Mouse (Mus musculus): ENCODE results near the gene Gm973.
"Not testable (repeated sequence)": the region's sequence is repeated elsewhere in the genome, so short reads cannot be mapped to it uniquely, and the experiment has no call there.

The Gm973 gene

DNA sequence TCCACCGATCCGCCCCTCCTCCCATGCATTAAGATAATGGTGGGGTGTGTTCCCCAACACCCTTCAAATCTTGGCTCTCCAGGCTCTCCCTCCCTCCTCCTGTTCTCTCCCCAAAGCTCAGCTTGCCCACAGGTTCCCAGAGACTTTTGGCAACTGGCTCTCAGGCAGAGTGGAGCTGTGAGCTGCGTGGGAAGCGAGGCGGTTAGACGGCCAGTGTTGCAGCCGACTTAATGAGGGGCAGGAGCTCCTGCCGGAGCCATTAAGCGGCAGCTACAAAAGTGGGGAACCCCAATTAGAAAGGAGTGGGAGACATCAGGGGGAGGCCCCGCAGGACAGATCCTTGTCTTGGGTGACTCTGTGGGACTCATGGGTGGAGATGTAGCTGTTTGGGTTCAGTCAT, 76.3 kb downstream of the Gm973 start:
- peak; percentile 69 for DNase-seq

DNA sequence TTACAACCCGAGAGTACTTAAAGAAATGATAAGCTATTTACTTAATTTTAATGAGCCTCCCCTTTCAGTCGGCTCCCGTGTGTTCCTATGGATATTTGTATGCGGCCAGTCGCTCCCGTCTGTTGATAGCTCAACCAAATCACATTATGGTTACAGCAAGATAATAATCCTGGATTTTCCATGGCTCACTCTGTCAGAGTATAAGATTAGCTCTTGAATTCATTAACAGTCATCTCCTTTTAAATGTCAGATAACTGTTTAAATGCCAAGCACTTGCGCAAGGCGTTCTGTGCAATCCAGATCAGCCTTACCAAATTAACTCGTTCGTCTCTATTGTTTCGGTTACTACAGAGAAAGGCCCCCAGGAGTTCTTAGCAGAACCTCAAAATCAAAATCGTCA, 76.8 kb downstream of the Gm973 start:
- DNase-seq = peak; percentile 61

DNA sequence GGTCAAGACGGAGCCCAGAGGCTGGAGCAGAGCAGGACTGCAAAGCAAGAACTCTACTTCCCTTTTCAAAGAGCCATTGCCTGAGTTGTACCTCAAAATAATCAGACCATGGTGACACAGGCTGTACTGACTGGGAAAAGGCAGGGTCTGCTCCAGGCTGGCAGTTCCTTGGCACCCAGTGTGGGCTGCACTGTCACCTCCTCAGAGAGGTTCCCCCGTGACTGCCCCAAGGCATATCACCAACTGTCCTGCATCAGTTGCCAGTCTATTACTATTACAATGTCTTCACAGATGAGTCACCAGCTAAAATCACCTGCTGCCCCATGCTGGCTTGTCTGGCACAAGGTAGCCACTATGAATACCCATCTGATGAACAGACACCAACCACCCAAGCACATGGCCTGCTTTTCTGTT, 77.6 kb downstream of the Gm973 start:
- no peak for DNase-seq

DNA sequence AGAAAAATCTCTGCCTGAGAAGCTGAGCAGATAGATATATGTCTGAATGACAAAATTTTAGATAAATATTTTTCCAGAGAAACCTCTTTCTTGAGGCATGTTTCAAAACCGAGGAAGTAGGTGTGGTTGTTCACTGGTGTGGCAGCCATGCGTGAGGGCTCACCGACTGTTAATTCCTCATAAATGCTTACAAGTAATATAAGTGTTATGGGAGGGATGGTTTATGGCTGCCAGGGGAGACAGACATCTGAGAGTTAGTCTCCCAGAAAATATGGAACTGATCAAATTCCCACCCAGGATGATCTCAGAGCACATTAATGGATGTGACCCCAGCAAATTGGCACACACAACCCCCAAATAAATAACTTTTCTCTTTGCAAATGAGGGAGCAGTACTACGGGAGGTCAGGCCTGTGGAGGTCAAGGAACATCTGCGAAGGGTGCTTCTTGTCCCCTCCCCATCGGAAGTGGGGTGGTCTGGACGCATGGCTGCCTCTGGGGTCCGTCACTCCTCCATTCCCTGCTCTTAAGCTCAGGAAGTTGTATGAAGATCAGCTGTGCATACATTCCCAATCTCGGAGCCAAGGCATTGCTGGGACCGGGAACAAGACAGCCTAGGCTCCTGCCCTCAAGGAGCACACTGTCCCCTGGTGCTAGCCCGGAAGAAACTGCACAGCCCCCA, 78.7 kb downstream of the Gm973 start:
- no peak for DNase-seq

DNA sequence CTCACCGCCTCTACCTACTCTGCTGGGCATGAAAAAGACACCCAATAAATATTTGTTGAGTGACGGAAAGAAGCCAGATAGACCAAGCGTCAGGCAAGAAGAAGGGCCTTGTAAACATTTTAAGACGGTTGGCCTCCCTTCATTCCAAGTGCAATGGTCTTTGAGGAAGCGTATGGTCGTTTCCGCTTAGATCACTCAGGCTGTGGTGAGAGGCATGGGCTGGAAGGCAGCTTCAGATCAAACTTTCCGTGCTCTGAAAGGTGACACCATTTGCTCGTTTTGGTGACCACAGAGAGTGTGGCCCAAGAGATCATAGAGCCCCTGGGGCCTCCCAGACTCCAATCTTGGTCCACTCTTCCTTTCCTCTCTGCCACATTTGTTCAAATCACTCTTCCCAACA, 79.5 kb downstream of the Gm973 start:
- DNase-seq = no peak

DNA sequence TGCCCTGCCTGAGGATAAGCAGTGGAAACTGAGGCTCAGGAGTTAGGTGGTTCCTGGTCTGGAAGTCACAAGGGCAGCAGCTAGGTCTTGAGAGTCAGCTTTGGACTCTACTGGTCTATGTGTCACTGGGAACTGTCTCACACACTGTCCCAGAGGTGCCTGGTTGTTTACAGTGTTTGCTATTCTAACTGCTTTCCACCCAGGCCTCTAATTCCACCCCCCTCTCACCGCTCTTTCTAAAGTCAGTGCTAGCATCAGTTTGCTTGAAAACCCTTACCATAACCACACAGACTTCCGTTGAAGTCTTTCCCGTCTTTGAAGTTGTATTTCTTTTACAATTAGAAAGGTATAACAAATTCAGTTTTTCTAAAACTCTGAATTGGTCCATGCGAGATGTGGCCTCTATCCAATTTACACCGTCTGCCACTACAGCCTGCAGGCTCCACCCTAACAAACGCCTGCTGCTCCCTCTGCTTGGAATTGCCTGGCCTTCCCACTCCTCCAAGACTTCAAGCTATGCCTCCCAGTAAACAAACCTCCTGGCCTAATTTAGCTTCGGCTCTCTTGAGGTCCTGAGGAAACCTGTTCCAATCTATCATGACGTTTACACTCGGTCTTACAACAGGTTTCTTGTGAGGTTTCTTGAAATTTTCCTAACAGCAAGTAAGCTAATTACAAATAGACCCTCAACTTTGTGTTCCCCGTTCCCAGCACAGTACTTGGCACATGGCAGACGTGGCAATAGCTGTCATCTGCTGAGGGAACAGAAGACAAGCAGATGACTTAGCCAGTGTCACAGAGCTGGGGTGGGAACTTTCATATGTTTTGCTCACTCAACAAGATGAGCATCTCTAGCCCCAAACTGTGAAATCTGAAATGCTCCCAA, 86.7 kb downstream of the Gm973 start:
- DNase-seq = no peak

DNA sequence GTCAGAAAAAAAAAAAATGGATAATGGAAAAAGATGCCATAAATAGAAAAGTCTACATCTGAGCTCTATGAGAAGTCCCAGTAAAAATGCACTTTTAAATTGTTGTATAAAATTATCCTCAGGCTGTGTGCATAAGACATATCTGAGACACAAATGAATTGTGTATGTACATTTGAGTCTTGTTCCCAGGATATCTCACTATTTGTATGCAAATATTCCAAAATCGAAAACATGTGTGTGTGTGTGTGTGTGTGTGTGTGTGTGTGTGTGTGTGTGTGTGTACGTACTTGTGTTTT, 87.3 kb downstream of the Gm973 start:
- DNase-seq = no peak

DNA sequence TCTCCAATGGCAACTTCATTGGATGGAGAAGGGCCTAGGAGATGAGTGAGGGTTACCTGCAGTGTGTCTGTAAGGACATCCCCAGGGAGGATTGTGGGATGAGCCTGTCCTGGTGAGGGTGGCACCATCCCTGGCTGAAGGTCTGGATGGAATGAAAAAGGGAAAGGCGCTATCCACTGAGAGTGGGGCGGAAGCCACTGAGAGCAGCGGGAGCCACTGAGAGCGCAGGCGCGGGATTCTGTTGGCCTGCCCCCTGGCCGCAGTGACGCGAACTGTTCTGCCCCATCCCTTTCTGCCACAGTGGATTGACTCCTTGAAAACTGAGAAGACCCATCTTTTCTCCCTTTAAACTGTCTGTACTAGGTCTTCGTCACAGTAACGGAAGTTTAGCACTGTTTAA, 87.8 kb downstream of the Gm973 start:
- peak; percentile 64 for DNase-seq

DNA sequence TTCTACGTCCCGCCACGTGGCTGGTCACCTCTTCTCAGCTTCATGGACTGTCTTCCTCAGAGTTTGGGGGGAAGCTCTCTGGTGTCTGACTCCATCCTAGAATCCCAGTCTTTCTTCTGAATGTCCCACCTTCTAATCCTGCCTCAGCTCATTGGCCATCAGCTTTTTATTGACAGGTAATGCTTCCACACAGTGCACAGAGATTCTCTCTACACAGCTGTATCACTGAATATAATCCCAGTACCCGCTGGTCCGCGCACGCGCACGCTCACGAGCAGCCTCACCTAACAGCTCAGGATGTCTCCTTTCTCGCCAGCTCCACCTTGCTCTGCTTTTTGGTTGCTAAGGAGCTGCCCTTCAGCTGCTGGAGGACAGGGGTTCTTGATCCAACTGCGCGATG, 90.4 kb downstream of the Gm973 start:
- DNase-seq = no peak

DNA sequence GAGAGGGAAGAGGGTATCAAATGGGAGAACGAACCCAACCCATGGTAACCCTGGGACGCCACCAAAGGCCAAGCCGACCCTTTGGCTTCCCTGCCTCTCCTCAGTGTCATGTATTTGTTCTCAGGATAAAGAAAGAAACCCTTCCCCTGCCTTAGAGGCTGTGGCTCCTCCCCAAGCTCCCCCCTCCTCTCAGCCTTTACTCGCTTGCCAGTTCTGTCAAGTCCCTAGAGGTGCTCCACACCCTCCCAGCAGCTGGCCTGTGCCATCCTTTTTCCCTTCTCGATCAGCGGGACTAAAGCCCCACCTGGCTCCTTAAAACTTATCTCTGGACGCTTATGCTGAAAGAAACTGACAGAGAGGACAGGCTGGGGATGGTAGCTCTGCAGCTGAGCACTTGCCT, 91.0 kb downstream of the Gm973 start:
- no peak for DNase-seq

DNA sequence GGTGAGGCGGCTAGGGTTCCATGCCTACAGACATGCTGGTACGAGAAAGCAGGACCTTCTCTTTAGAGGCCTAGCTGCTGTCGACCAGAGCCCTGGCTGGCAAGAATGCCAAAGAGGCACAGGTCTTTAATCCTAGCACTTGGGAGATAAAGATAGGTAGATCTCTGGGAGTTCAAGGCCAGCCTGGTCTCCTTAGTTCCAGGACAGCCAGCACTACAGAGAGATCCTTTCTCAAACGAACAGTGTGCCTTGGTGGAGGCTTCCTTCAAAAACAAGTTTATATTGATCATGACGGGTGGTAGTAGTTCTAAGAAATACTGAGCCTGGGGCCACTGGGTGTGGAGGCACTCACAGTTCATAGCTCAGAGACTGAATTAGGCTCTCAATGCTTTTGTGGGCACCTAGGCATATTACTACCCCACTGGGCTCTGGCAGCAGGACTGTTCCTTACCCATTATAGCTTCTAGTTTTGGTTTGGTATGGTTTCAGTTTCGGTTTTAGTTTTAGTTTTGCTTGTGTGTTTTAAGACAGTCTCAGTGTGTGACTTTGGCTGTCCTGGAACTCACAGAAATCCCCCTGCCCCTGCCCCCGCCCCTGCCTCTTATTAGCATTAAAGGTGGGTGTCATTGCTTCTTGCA, 92.2 kb downstream of the Gm973 start:
- no peak for DNase-seq

DNA sequence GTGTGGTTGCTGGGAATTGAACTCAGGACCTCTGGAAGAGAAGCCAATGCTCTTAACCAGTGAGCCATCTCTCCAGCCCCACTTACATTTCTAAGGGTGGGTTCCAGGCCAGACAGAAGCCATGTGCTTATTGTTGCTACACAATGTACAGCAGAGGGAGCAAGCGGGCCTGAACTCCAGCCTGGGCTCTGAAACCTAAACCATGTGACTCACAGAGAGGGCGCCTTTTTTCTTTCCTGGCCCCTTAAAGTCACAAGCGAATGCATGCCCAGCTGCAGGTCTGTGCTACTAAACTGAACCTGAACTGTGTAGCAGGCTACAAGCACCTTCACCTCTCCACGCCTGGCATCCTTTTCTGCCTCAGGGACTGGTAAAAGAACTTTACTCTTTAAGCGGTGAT, 92.9 kb downstream of the Gm973 start:
- peak; percentile 29 for DNase-seq

DNA sequence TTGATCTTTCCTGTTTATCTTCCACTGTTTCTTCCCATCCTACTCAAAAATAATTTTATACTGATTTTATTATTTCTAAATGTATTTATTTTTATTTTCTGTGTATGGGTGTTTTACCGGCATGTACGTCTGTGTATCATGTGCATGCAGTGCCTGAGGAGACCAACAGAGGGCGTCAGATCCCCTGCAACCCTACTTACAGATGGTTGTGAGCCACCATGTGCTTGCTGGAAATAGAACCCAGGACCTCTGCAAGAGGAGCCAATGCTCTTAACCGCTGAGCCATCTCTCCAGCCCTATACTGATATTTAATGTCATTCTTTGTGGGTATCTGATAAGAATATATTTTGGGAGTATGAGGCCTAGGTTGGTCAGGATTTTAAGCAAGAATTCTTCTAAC, 93.4 kb downstream of the Gm973 start:
- no peak for DNase-seq

DNA sequence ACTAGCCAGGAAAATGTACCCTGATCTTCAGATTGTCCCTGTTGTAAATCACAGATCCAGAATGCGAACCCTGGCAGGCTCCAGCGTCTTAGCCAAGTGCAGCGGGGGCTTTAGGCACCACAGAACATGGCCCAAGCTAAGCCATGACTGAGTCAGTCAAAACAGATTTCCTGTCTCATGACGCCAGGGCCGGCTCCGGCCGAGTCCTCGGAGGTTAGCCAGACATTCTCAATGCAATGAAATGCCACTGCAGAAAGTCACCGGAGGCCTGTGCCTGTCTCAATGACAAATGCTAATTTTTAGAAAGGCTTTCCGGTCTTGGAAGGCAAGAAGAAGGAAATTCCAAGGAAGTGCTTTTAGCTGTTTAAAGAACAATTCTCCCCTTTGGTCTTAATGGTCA, 93.8 kb downstream of the Gm973 start:
- DNase-seq = no peak

DNA sequence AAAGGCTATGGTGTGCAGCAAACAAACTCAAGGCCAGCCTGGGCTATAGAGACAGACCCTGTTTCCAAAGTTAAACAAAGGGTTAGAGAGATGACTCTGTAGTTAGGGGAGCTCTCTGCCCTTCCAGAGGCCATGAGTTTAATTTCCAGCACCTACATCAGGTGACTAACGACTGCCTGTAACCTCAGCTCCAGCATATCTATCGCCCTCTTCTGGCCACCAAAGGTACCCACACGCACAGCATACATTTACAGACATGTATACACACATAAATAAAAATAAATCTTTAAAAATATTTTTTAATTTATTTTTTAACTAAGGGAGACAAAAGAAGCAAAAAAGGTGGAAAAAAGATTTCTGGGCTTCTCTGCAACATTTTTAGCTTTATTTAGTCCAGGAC, 94.9 kb downstream of the Gm973 start:
- DNase-seq = no peak

DNA sequence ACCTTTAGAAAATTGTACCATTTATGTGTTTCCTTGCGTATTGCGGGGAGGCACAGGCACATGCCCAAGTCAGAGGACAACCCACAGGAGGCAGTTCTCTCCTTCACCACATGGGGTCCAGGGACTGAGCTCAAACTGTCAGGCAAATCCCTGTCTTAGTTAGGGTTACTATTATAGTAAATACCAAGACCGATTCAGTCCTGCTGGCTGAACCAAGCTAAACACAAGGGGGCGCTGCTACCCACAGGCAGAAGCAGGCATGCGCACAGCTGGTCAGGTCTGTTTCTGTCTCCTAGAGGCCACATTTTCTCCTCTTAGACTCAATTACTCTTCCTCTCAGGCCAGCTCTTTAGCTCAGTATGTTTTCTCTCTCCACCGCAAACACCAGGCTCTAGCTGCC, 97.7 kb downstream of the Gm973 start:
- DNase-seq = peak; percentile 74

DNA sequence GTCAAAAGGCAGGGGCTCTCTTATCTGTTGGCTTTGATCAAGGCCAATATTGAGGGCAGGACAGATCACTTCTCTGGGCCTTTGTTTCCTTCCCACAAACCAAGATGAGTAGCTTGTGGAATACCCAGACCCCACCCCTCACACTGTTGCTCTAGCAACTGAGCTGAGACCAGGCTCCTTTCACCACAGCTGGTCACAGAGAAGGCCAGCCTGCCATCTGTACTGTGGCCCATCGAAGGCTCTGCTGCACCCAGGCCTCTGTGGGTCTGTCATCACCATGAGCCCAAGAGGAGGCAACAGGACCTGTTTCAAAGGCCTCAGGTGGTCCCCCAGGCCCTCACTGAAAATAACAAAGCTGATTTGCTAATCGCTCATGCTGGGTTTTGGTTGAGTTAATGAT, 99.0 kb downstream of the Gm973 start:
- DNase-seq = no peak

DNA sequence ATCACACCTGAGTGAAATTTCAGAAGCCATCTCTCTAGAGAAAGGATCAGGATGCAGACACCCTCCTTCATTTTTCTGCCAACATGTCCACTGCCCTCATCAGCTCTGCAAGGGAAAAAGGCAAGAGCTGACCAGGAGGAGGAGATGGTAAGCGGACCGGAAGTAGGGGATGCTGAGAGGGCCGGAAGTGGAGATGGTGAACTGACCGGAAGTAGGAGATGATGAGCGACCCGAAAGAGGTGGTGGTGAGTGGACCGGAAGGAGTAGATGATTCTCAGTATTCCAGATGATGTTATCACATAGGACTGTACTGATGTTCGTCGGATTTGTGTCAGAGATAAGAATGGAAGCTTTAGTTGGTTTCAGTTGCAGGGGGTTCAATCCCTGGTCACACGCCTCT, 103.1 kb downstream of the Gm973 start:
- no peak for DNase-seq

DNA sequence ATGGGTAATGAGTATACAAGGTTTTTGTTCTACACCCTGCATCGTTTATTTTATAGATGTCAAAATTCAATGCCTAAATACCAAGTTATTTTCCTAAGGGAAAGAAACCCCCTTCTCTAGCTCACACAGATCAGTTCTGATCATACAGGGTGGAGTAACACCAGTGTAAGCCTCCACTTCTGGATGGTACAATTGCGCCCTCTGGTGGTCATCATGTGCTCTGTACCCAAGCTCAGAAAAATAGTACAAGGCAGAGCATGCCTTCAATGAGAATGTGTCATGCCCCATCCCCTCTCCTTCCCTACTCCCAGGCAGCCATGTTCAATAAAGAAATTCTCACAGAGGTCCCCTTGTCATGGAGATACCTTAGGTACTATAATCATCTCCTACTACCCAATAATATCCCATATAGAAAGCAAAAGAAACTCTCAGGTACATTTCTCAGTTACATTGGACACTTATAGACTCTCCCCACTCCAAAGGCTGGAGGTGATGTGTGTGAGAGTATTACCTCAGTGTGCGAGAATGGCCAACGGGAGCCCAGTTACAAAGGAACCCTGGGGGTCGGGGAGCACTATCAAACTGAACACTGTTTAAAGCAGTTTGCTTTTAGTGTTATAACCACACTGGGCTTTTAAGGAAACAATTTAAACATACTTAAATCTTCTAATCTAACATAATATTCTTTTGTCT, 107.4 kb downstream of the Gm973 start:
- peak; percentile 88 for DNase-seq

DNA sequence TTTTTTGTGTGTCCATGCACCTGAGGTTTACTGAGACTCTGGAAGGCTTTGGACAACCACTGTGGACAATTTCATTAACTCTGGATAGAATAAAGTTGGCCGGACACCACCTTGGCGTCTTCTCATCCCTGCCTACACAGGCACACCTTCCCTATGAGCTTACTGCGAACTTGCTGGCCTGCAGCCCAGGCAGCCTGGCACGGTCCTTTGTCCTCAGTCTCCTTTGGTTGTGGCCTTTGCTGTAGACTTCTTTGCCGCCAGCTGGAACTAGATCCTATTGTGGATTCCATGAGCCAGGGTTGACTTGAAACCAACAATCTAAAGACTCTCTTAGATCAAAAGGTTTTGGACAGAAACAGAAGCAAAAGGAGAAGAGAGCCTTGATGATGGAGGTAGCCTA, 109.3 kb downstream of the Gm973 start:
- DNase-seq = no peak

DNA sequence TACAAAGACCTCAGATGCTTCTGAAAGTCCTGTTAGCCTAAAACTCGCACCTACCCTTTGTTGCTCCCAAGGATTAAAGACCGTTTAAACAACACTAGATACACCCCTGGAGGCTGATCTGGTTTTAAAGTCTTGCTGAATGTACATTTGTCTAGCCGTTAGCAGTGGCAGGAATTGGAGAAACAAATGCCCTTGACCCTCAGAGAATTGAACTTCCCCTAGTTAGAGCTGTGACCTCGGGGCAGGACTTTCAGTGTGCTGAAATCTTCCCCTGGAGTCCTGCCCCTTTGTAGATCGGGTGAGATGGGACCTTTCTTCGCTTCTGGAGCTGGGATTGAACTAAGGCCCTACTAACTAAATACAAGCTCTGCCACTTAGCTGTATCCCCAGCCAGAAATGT, 113.1 kb downstream of the Gm973 start:
- no peak for DNase-seq

DNA sequence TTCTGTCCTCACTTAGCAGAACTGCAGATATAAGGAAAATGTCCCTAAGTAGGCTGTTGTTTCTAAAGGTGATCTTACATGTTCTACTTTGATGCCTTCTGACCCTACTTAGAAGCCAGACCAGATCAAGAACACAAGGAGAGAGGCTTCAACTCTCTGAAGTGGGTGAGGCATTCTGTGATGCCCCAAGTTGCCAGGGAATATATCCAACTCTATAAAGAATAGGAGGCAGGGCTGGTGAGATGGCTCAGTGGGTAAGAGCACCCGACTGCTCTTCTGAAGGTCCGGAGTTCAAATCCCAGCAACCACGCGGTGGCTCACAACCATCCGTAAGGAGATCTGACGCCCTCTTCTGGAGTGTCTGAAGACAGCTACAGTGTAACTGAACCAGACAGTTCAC, 114.3 kb downstream of the Gm973 start:
- not testable (repeated sequence) for DNase-seq

DNA sequence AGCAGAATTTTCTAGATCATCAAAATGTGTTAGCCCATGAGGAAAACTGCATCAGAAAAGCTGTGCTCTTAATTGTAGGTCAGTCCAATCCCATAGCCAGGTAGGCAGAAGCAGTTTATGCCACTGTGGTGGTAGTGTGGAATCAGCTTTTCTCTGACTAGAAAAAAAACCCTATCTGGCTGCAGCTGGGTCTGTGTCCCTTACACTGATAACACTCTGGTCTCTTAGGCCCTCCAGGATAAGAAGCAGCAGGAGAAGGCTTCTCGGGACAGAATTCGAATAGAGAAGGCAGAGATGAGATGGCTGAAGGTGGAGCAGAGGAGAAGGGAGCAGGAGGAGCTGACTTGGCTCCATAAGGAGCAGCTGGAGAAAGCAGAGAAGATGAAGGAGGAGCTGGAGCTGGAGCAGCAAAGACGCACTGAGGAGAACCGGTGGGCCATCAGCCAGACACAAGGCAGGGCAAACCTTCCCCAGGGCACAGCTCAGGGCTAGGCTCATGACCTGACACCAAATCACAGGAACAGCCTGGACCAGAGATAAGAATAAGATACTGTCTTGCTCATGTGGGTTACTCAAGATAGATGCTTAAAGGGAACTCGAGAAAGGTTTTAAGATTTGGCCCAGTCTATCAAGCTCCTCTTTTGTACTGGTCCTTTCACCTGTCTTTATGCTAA, 116.1 kb downstream of the Gm973 start:
- DNase-seq = no peak
